Mouse (Mus musculus) erythroblast, embryonic 14.5 days (primary cell): ENCODE data around the gene Atp6ap1. TPM values are rescaled to one million over a fixed set of nuclear protein-coding genes. Genes with fewer than 3 reads are reported as not detected.

Source experiments
- H3K27me3 ChIP-seq: 2 replicates; pipeline ENCODE4 v1.6.1; 2012; ENCODE audit warnings: inconsistent platforms; ENCODE audit not compliant: control insufficient read depth
- H3K36me3 ChIP-seq: 2 replicates; pipeline ENCODE4 v1.6.1; 2012; ENCODE audit warnings: mild to moderate bottlenecking, inconsistent platforms; ENCODE audit not compliant: control insufficient read depth
- H3K4me1 ChIP-seq: 2 replicates; pipeline ENCODE4 v1.6.1; 2012; ENCODE audit warnings: inconsistent platforms; ENCODE audit not compliant: control insufficient read depth
- H3K4me3 ChIP-seq: replicated peaks from 2 replicates; pipeline ENCODE3; 2012; ENCODE audit warnings: moderate library complexity, mild to moderate bottlenecking, inconsistent platforms
- H3K9me3 ChIP-seq: 2 replicates; pipeline ENCODE4 v1.6.1; 2012; ENCODE audit warnings: low read length, inconsistent platforms, mixed read lengths; ENCODE audit not compliant: control insufficient read depth
- GATA1 ChIP-seq: IDR thresholded peaks from 2 replicates; pipeline ENCODE4 v1.6.1; 2012; ENCODE audit warnings: low read length, inconsistent platforms, mixed read lengths
- TAL1 ChIP-seq: IDR thresholded peaks from 3 replicates; pipeline ENCODE4 v1.6.1; 2012; ENCODE audit warnings: low read length, inconsistent platforms, mixed read lengths
- polyA plus RNA-seq: library from polyadenylated mRNA; stranded (reverse); fragments of >175 nt; gene quantifications from 2 replicates; pipeline ENCODE4 v1.2.3, GENCODE M21; 2012

Gene Atp6ap1
- polyA plus RNA-seq, result 2.6 and 2.8 TPM in 2 replicates

GRCm38 (mm10) chrX:74296538-74297448 is at the start of gene Atp6ap1:
TSS of gene Atp6ap1 (plus strand) at chrX:74297097.
- TF ChIP-seq GATA1 (no peak), TAL1 (no peak)
- Histone ChIP-seq H3K9me3 (peaks cover 3% of the 10 kb centered on the region; the same call in 1 of the 2 replicates), H3K27me3 (no peaks in the 10 kb centered on the region; the same call in 1 of the 2 replicates), H3K4me1 (peaks cover 39% of the 10 kb centered on the region), H3K36me3 (peaks cover 35% of the 10 kb centered on the region), H3K4me3 (peak within 1 kb of the TSS; percentile 83)

GRCm38 (mm10) chrX:74248651-74249050 is 48.2 kb upstream of the Atp6ap1 start:
- no peak overlapping the region for H3K4me3 ChIP-seq

GRCm38 (mm10) chrX:74249615-74250014 is 47.3 kb upstream of the Atp6ap1 start, which contains the start of gene Flna:
TSS of gene Flna (minus strand) at chrX:74249820.
- Histone ChIP-seq H3K36me3 (no peaks in the 10 kb centered on the region), H3K27me3 (peaks cover 19% of the 10 kb centered on the region), H3K4me3 (peak within 1 kb of the TSS; percentile 43), H3K4me1 (peaks cover 39% of the 10 kb centered on the region), H3K9me3 (peaks cover 7% of the 10 kb centered on the region)
- TF ChIP-seq TAL1 (no peak), GATA1 (no peak)

More at GRCm38 (mm10) chrX:74248651-74249050, 48.2 kb upstream of the Atp6ap1 start:
- Histone ChIP-seq H3K27me3 (peaks cover 19% of the 10 kb centered on the region), H3K4me1 (peaks cover 45% of the 10 kb centered on the region), H3K36me3 (no peaks in the 10 kb centered on the region), H3K9me3 (peaks cover 5% of the 10 kb centered on the region)
- TF ChIP-seq TAL1, result no peak
- TF ChIP-seq GATA1, result no peak

- H3K9me3 ChIP-seq, result peaks cover 5% of the 10 kb centered on the region; the same call in 1 of the 2 replicates
- H3K27me3 ChIP-seq, result peaks cover 12% of the 10 kb centered on the region
- peaks cover 23% of the 10 kb centered on the region for H3K4me1 ChIP-seq
- peak within 1 kb of the TSS; percentile 90 for H3K4me3 ChIP-seq
- TF ChIP-seq GATA1 (no peak), TAL1 (no peak)
- peaks cover 26% of the 10 kb centered on the region for H3K36me3 ChIP-seq
Measured at GRCm38 (mm10) chrX:74254153-74254887, 42.6 kb upstream of the Atp6ap1 start, which contains the start of gene Emd. TSS of gene Emd (plus strand) at chrX:74254687.

- Histone ChIP-seq H3K4me3 (peak overlapping the region; percentile 90), H3K36me3 (peaks cover 26% of the 10 kb centered on the region)
- no peak for TF ChIP-seq GATA1
- no peak for TF ChIP-seq TAL1
Measured at GRCm38 (mm10) chrX:74254888-74255565, 41.9 kb upstream of the Atp6ap1 start.

GRCm38 (mm10) chrX:74257746-74258145 is 39.2 kb upstream of the Atp6ap1 start:
- peaks cover 5% of the 10 kb centered on the region; the same call in 1 of the 2 replicates for H3K9me3 ChIP-seq
- H3K4me3 ChIP-seq, result no peak overlapping the region
- peaks cover 17% of the 10 kb centered on the region for H3K4me1 ChIP-seq
- peaks cover 28% of the 10 kb centered on the region for H3K36me3 ChIP-seq
- no peak for TF ChIP-seq TAL1
- no peak for TF ChIP-seq GATA1
- H3K27me3 ChIP-seq, result no peaks in the 10 kb centered on the region

More at GRCm38 (mm10) chrX:74254888-74255565, 41.9 kb upstream of the Atp6ap1 start:
- Histone ChIP-seq H3K4me1 (peaks cover 17% of the 10 kb centered on the region), H3K27me3 (peaks cover 6% of the 10 kb centered on the region), H3K9me3 (peaks cover 5% of the 10 kb centered on the region; the same call in 1 of the 2 replicates)

- peak overlapping the region; percentile 76 for H3K4me3 ChIP-seq
Measured at GRCm38 (mm10) chrX:74269736-74270061, 27.2 kb upstream of the Atp6ap1 start.

More at GRCm38 (mm10) chrX:74269736-74270061, 27.2 kb upstream of the Atp6ap1 start:
- Histone ChIP-seq H3K27me3 (no peaks in the 10 kb centered on the region; the same call in 1 of the 2 replicates), H3K36me3 (peaks cover 30% of the 10 kb centered on the region), H3K4me1 (peaks cover 36% of the 10 kb centered on the region), H3K9me3 (peaks cover 6% of the 10 kb centered on the region; the same call in 1 of the 2 replicates)
- TF ChIP-seq GATA1 (no peak), TAL1 (no peak)
